In genomic region chr4:127043540-127043939, GRCm38 (mm10) we compare ENCODE assay signal across 17 mouse cellular contexts.
"Had no signal": no experiment of that assay in that cellular context is flagged by ENCODE, and none has a peak within 500 bp of the region (broad histone marks: within the 10 kb centered on the region; RNA-seq: fewer than 3 reads in every experiment).

No protein-coding gene starts in this region.

- H3K27ac ChIP-seq: limb, embryonic 10.5 days; limb, embryonic 13.5 days; liver, embryonic 12.5 days; liver, embryonic 15.5 days; lung, embryonic 15.5 days; midbrain, embryonic 10.5 days; stomach, embryonic 15.5 days had no signal

- ATAC-seq: liver, embryonic 12.5 days had no signal

- H3K9ac ChIP-seq: limb, embryonic 13.5 days; liver, embryonic 12.5 days; liver, embryonic 15.5 days; lung, embryonic 15.5 days; stomach, embryonic 15.5 days had no signal

- DNase-seq: kidney, adult 9 months; kidney, postnatal 14 days; kidney, postnatal 4 days; liver; lung, adult 18-20 months; lung, postnatal 10 days; lung, postnatal 36 days; midbrain, embryonic 14.5 days; thymus, postnatal 36 days had no signal

- H3K4me3 ChIP-seq: limb, embryonic 10.5 days; limb, embryonic 13.5 days; liver, embryonic 12.5 days; liver, embryonic 15.5 days; lung, embryonic 15.5 days; megakaryocyte, embryonic 14.5 days; midbrain, embryonic 10.5 days; stomach, embryonic 15.5 days had no signal

- H3K27me3 ChIP-seq: limb, embryonic 13.5 days; liver, embryonic 12.5 days; liver, embryonic 15.5 days; lung, embryonic 15.5 days; megakaryocyte, embryonic 14.5 days; stomach, embryonic 15.5 days had no signal

- H3K4me2 ChIP-seq: limb, embryonic 13.5 days; liver, embryonic 12.5 days; liver, embryonic 15.5 days; lung, embryonic 15.5 days; stomach, embryonic 15.5 days had no signal

- H3K4me1 ChIP-seq: limb, embryonic 10.5 days; limb, embryonic 13.5 days; liver, embryonic 12.5 days; liver, embryonic 15.5 days; lung, embryonic 15.5 days; midbrain, embryonic 10.5 days; stomach, embryonic 15.5 days had no signal

- H3K9me3 ChIP-seq: limb, embryonic 10.5 days; limb, embryonic 13.5 days; liver, embryonic 12.5 days; liver, embryonic 15.5 days; lung, embryonic 15.5 days; megakaryocyte, embryonic 14.5 days; midbrain, embryonic 10.5 days; stomach, embryonic 15.5 days had no signal
